Mouse (Mus musculus): ENCODE data around the gene Cds2. TPM values are rescaled to one million over a fixed set of nuclear protein-coding genes. Genes with fewer than 3 reads are reported as not detected.
"Not testable (repeated sequence)": the region's sequence is repeated elsewhere in the genome, so short reads cannot be mapped to it uniquely, and the experiment has no call there.

Gene Cds2
- total RNA-seq, 2 experiments from 2014 or later: 63.9 to 73.8 TPM

GRCm38 (mm10) chr2:132292083-132292482 is 29.1 kb downstream of the Cds2 start:
- DNase-seq: peak; percentile 62

DNA sequence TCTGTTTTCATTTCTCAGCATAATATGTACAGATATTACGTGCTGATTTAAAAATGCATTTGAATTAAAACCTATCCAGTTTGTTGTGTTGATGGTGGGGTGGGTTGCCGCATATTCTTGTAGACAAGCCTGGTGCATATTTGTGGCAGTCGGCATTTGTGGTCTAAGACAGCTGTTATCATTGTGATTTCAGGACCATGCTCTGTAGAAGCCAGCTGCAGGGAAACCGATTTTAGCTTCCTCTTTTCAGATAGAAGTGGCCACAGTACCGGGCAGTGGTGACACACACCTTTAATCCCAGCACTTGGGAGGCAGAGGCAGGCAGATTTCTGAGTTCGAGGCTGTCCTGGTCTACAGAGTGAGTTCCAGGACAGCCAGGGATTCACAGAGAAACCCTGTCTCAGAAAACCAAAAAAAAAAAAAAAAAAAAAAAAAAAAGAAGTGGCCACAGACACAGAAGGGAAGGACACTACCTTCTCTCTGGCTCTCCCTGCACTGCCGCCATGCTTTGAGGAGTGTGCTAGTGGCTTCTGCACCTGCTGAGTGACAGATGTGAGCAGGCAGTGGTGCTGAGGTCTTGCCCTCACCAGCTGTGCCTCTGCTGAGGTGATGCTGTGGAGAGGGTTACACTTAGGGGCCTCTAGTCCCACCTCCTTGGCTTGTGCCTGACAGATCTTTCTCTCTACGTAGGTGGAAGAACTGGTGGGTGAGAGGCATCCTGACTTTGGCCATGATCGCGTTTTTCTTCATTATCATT is 30.9 kb downstream of the Cds2 start:
- DNase-seq: no peak

DNA sequence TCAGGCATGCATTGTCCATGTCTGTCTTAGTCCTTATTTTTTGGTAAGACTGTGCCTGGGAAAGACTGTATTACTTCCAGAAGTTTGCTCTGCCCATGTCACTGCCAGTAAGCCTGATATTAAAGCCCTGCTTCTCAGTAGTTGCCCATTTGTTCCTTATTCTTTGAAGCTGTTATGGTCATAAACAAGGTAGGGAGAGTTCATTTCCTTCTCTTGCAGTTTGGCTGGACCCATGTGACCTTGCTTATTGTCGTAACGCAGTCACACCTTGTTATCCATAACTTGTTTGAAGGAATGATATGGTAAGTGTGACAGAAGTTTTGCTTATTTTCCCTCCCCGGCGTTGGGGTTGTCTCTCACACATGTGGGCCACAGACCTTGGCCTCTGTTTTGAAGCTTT is 35.3 kb downstream of the Cds2 start:
- DNase-seq: no peak

DNA sequence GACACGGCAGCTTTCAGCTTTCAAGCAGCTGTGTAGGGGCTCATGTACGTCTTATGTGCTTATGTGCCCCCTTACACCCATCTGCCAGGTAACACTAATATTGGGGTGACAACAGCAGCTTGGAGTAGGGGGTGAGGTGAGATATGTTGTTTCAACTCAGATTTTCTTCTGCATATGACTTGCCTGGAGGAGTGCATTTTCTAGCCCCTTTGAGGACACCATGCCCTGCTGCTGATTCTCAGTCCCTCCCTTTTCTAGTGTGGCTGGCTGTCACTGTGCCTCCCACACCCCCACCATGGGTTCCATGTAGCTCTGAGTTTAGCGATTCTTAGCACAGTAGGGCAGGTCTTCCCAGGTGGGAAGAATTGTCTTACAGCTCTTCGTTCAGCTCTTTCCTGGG is 38.5 kb downstream of the Cds2 start:
- no peak for DNase-seq

GRCm38 (mm10) chr2:132305165-132305564 is 42.2 kb downstream of the Cds2 start:
- no peak for DNase-seq

DNA sequence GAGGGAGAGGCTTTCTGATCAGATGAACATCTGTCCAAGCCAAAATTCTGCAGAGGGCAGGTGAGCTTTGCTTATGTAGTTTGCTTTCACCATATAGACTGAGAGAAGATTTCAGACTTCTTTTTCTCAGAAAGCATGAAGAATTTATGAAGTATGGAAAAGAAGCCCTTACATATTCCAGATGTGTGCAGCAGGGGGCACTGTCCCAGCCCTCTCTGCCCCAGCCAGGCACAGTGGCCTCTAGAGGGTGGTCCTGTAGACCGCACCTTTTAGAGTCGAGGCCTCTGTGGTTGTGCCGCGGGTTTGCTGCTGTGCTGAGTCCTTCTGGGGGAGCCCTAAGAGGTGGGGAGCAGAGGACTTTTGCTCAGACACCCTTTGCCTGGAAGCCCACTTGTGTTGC is 43.0 kb downstream of the Cds2 start:
- DNase-seq: no peak

GRCm38 (mm10) chr2:132307213-132307843 is 44.4 kb downstream of the Cds2 start:
- DNase-seq: no peak

DNA sequence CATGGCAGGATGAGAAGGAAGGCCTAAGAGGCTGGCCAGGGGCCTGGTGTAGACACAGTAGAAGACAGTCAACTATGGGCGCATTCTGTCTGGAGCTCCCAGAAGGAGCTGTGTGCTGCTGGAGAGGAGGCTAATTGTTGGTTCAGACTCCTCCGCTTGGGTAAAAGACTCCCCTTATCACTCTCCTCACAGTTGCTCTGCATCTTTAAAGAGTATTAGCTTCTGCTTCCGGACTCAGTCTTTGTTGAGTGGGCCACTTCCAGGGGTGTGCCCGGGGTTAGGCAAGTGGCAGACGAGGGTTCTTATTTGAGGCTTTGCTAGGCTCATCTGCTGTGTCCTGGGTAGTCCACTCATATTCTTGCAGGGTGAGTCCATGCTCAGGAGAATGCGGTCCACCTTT is 45.9 kb downstream of the Cds2 start:
- no peak for DNase-seq

- DNase-seq: no peak
Observed at GRCm38 (mm10) chr2:132309398-132309930, 46.5 kb downstream of the Cds2 start.

DNA sequence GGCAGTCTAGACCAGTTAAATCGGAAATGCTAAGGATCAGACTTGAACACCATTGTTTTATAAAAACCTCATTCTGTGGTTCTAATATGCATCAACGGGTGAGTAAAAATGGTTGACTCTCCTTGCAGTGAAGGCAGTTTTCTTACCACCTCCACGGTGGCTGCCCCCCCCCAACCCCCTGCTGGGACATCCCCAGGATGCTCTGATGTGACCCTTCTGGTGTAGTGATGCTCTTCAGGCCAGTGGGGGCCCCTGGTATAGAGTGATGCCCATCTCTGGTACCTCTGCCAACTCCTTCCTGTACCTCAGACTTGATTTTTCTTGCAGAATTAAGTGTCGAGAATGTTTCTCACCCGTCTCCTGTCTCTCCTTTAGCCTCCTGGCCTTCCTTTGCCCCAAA is 49.7 kb downstream of the Cds2 start:
- DNase-seq: no peak

DNA sequence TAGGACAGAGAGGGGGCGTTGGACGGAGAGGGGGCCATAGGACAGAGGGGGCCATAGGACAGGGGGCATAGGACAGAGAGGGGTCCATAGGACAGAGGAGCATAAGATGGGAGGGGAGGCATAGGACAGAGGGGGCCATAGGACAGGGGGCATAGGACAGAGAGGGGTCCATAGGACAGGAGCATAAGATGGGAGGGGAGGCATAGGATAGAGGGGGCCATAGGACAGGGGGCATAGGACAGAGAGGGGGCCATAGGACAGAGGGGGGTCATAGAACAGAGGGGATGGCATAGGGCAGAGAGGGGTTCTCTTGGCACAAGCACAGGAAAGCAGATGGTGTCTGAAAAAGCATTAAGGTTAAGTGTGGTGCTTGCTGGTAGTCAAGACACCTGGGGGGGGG is 50.6 kb downstream of the Cds2 start:
- no peak for DNase-seq

- not testable (repeated sequence) for DNase-seq
Observed at GRCm38 (mm10) chr2:132314057-132314456, 51.1 kb downstream of the Cds2 start.

GRCm38 (mm10) chr2:132316041-132316808 is 53.3 kb downstream of the Cds2 start:
- DNase-seq: peak; percentile 77

- DNase-seq: no peak
Observed at GRCm38 (mm10) chr2:132317178-132317577, 54.2 kb downstream of the Cds2 start.

DNA sequence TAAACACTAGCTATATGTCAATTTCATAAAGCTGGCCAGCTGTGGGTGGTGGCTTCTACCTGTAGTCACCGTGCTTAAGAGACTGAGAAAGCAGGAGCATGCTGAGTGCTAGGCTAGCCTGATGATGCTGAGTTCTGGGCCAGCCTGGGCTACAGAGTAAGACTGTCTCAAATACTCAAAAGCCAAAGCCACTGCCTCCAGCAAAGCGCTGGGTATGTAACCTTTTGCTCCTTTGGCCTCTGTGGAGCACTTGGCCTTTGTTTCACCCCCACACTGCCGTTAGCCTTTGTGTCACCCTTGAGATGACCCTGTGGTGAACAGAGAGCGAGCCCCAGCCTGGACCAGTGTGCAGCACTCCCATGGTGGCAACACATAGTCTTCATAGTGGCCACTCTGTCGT is 57.6 kb downstream of the Cds2 start:
- no peak for DNase-seq

DNA sequence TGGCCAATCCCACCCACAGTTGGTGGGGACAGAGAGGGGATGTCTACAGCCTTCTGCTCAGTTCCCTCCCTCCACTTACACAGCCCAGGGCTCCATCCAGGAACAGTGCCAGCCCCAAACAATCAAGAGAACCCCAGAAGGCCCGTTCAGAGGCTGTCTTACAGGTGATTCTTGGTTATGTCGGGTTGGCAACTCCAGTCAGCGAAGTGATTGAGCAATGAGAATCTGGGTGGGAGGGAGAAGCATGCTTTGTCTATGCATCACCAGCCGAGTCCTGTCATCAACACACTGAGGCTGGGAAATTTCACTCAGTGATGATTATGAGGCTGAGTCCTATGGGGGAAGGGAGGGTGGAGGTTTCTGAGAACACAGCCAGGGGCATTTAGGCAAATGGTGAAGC is 60.6 kb downstream of the Cds2 start:
- DNase-seq: peak; percentile 9

DNA sequence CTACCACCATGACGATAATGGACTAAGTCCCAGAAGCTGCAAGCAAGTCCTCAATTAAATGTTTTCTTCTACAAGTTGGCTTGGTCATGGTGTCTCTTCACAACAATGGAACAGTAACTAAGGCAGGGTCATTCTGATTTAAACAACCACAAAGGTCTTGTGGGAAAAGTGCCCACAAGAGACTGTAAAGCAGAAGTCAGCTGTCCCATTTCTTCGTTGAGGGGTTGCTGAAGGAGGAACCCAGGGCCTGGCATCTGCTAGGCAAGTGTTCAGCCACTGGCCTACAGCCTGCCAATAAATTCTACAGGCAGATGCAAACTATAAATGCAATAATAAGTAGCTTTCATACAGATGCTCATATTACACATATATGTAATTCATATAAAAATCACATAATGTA is 74.3 kb downstream of the Cds2 start:
- DNase-seq: no peak

DNA sequence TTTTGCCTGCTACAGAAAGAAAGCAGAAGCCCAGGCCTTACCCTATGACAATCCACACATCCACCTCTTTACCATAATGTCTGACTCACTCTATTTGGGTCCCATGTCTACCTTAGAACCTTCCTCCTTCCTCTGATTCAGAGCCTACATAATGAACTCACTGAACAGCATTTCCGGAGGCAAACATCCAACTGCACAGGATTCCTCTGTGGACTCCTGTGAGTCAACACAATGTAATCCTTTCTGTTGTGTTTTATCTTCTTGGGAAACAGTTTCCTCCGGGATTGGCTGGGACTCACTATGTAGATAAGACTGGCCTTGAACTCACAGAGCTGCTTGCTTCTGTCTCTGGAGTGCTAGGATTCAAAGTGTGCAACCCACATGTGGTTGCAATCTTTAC is 77.4 kb downstream of the Cds2 start:
- no peak for DNase-seq

DNA sequence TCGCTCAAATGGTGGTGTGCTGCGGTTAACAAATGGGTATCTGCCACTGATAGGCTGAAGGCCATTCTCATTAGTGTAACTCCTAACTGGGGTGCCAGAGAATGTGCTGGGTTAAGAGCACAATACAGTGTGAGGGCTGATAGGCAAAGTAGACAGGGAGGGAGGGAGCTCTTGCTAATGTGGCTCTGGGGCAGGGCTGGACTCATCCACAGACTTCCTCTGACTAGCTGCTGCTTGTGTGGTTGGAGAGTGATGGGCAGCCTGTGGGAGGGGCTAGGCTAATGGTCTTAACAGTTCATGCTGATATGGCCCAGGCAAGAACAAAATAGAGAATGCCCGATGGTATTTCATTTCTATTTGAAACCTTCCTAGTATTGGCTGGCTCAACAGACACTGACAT is 78.3 kb downstream of the Cds2 start:
- no peak for DNase-seq

GRCm38 (mm10) chr2:132343846-132344245 is 80.9 kb downstream of the Cds2 start:
- no peak for DNase-seq
